7 mouse cellular contexts compared by ENCODE assay signal in genomic region chr6:72362132-72363028, GRCm38 (mm10). TPM values are rescaled to one million over a fixed set of nuclear protein-coding genes. Genes with fewer than 3 reads are reported as not detected.
DNase-seq lines count a peak whose midpoint lies in the region; ATAC-seq lines count a peak whose summit lies in the region.

No protein-coding gene starts in this region.

- no peaks in the 10 kb centered on the region for H3K27me3 ChIP-seq in embryonic facial prominence, embryonic 12.5 days
- no peaks in the 10 kb centered on the region for H3K27me3 ChIP-seq in limb, embryonic 11.5 days (ENCODE audit: control insufficient read depth, insufficient read depth, low read length)
- no peaks in the 10 kb centered on the region for H3K27me3 ChIP-seq in midbrain, embryonic 14.5 days (ENCODE audit: control insufficient read depth, insufficient read depth, low read length)

- WGBS in embryonic facial prominence, embryonic 12.5 days = under 1% methylated on average over 42 of the region's 42 CpGs
- under 1% methylated on average over 42 of the region's 42 CpGs for WGBS in limb, embryonic 11.5 days
- under 1% methylated on average over 42 of the region's 42 CpGs for WGBS in midbrain, embryonic 14.5 days

- DNase-seq in adrenal gland, postnatal 25 days = peak; percentile 90
- DNase-seq in heart, adult 11 months = peak; percentile 100
- DNase-seq in kidney, adult 18-20 months = peak; percentile 94
- peak; percentile 93 for DNase-seq in limb, embryonic 11.5 days (ENCODE audit: low spot score)
- peak; percentile 97 for DNase-seq in midbrain, embryonic 14.5 days
- peak; percentile 89 to 90 for DNase-seq in spleen, adult 18-20 months

- peak overlapping the region; percentile 68 for H3K4me2 ChIP-seq in embryonic facial prominence, embryonic 12.5 days (replicated peaks)
- peak overlapping the region; percentile 76 for H3K4me2 ChIP-seq in limb, embryonic 11.5 days (ENCODE audit: low read depth, severe bottlenecking)
- H3K4me2 ChIP-seq in midbrain, embryonic 14.5 days (ENCODE audit: low read length) = peak overlapping the region; percentile 88

- peaks cover 9% of the 10 kb centered on the region for H3K4me1 ChIP-seq in embryonic facial prominence, embryonic 12.5 days
- H3K4me1 ChIP-seq in limb, embryonic 11.5 days (ENCODE audit: control insufficient read depth, insufficient read depth, low read length) = no peaks in the 10 kb centered on the region; the same call in 1 of the 2 replicates
- 0 out of 2 replicates have a peak, but pooled peaks cover 11% of the 10 kb centered on the region for H3K4me1 ChIP-seq in midbrain, embryonic 14.5 days (ENCODE audit: control insufficient read depth, insufficient read depth, low read length)

- ATAC-seq in embryonic facial prominence, embryonic 12.5 days (ENCODE audit: insufficient number of reproducible peaks, insufficient read depth, low FRiP score, low TSS enrichment) = peak; percentile 98
- ATAC-seq in limb, embryonic 11.5 days (ENCODE audit: insufficient number of reproducible peaks, low FRiP score, low TSS enrichment, low read depth) = peak; percentile 98
- peak; percentile 99 for ATAC-seq in midbrain, embryonic 14.5 days (ENCODE audit: low FRiP score, low TSS enrichment)

- no peaks in the 10 kb centered on the region for H3K9me3 ChIP-seq in embryonic facial prominence, embryonic 12.5 days
- H3K9me3 ChIP-seq in limb, embryonic 11.5 days (ENCODE audit: control insufficient read depth, low read length) = no peaks in the 10 kb centered on the region
- H3K9me3 ChIP-seq in midbrain, embryonic 14.5 days (ENCODE audit: control insufficient read depth, low read length) = no peaks in the 10 kb centered on the region

- peaks cover 26% of the 10 kb centered on the region for H3K36me3 ChIP-seq in embryonic facial prominence, embryonic 12.5 days
- H3K36me3 ChIP-seq in limb, embryonic 11.5 days (ENCODE audit: control insufficient read depth, insufficient read depth, low read length) = peaks cover 5% of the 10 kb centered on the region; the same call in 1 of the 2 replicates
- H3K36me3 ChIP-seq in midbrain, embryonic 14.5 days (ENCODE audit: control insufficient read depth, insufficient read depth, low read length) = peaks cover 22% of the 10 kb centered on the region

- H3K4me3 ChIP-seq in embryonic facial prominence, embryonic 12.5 days = peak overlapping the region; percentile 58
- H3K4me3 ChIP-seq in limb, embryonic 11.5 days (ENCODE audit: low read depth, low read length) = peak overlapping the region; percentile 72
- peak overlapping the region; percentile 72 for H3K4me3 ChIP-seq in midbrain, embryonic 14.5 days (replicated peaks; ENCODE audit: low read depth, low read length)

- 0 out of 2 replicates have a peak overlapping the region, but pooled peaks have one; percentile 47 for H3K27ac ChIP-seq in embryonic facial prominence, embryonic 12.5 days
- no peak overlapping the region for H3K27ac ChIP-seq in limb, embryonic 11.5 days (replicated peaks; ENCODE audit: low read depth, low read length)
- peak overlapping the region; percentile 78 for H3K27ac ChIP-seq in midbrain, embryonic 14.5 days (replicated peaks; ENCODE audit: low read depth, low read length)

- peak overlapping the region; percentile 55 for H3K9ac ChIP-seq in embryonic facial prominence, embryonic 12.5 days
- peak overlapping the region; percentile 67 for H3K9ac ChIP-seq in limb, embryonic 11.5 days (ENCODE audit: low read length)
- peak overlapping the region; percentile 63 for H3K9ac ChIP-seq in midbrain, embryonic 14.5 days (replicated peaks; ENCODE audit: low read length)

RNA-seq across cellular contexts. Expression of gene Rnf181, which starts 4.4 kb away (rescaled TPM):
- total RNA-seq in adrenal gland, postnatal 25 days (2021) = 368 and 473 TPM in 2 replicates
- 80.2 and 88.0 TPM in 2 replicates for polyA plus RNA-seq in embryonic facial prominence, embryonic 12.5 days (2016; fragmentation: Nextera tagmentation; extraction: Ambion mirVana)
- polyA plus RNA-seq in limb, embryonic 11.5 days (2014; fragmentation: Nextera tagmentation; extraction: Ambion mirVana) = 92.1 and 96.0 TPM in 2 replicates
- 116 and 122 TPM in 2 replicates for polyA plus RNA-seq in midbrain, embryonic 14.5 days (2014; fragmentation: Nextera tagmentation; extraction: Ambion mirVana)

RNA-seq across cellular contexts. Expression of gene Tmem150a, which starts 7.1 kb away (rescaled TPM):
- 20.7 and 23.2 TPM in 2 replicates for total RNA-seq in adrenal gland, postnatal 25 days (2021)
- polyA plus RNA-seq in embryonic facial prominence, embryonic 12.5 days (2016; fragmentation: Nextera tagmentation; extraction: Ambion mirVana) = 8.9 and 9.7 TPM in 2 replicates
- polyA plus RNA-seq in limb, embryonic 11.5 days (2014; fragmentation: Nextera tagmentation; extraction: Ambion mirVana) = 10.7 and 10.8 TPM in 2 replicates
- polyA plus RNA-seq in midbrain, embryonic 14.5 days (2014; fragmentation: Nextera tagmentation; extraction: Ambion mirVana) = 9.8 and 17.1 TPM in 2 replicates

RNA-seq across cellular contexts. Expression of gene 0610030E20Rik, which starts 15.3 kb away (rescaled TPM):
- 35.5 and 38.8 TPM in 2 replicates for total RNA-seq in adrenal gland, postnatal 25 days (2021)
- 30.0 and 33.0 TPM in 2 replicates for polyA plus RNA-seq in embryonic facial prominence, embryonic 12.5 days (2016; fragmentation: Nextera tagmentation; extraction: Ambion mirVana)
- 20.2 and 20.6 TPM in 2 replicates for polyA plus RNA-seq in limb, embryonic 11.5 days (2014; fragmentation: Nextera tagmentation; extraction: Ambion mirVana)
- 14.6 and 16.0 TPM in 2 replicates for polyA plus RNA-seq in midbrain, embryonic 14.5 days (2014; fragmentation: Nextera tagmentation; extraction: Ambion mirVana)

RNA-seq across cellular contexts. Expression of gene Usp39, which starts 17.4 kb away (rescaled TPM):
- 29.2 and 30.1 TPM in 2 replicates for total RNA-seq in adrenal gland, postnatal 25 days (2021)
- 64.5 and 67.4 TPM in 2 replicates for polyA plus RNA-seq in embryonic facial prominence, embryonic 12.5 days (2016; fragmentation: Nextera tagmentation; extraction: Ambion mirVana)
- 98.7 and 101 TPM in 2 replicates for polyA plus RNA-seq in limb, embryonic 11.5 days (2014; fragmentation: Nextera tagmentation; extraction: Ambion mirVana)
- polyA plus RNA-seq in midbrain, embryonic 14.5 days (2014; fragmentation: Nextera tagmentation; extraction: Ambion mirVana) = 47.8 and 60.6 TPM in 2 replicates

RNA-seq across cellular contexts. Expression of gene Vamp5, which starts 17.9 kb away (rescaled TPM):
- total RNA-seq in adrenal gland, postnatal 25 days (2021) = 35.2 and 51.8 TPM in 2 replicates
- 14.5 and 19.9 TPM in 2 replicates for polyA plus RNA-seq in embryonic facial prominence, embryonic 12.5 days (2016; fragmentation: Nextera tagmentation; extraction: Ambion mirVana)
- polyA plus RNA-seq in limb, embryonic 11.5 days (2014; fragmentation: Nextera tagmentation; extraction: Ambion mirVana) = 15.2 and 17.0 TPM in 2 replicates
- 3.2 and 15.2 TPM in 2 replicates for polyA plus RNA-seq in midbrain, embryonic 14.5 days (2014; fragmentation: Nextera tagmentation; extraction: Ambion mirVana)
